Mouse (Mus musculus) G1E (cell line): ENCODE results near the gene Figla.

Experiments used
- CTCF ChIP-seq: IDR thresholded peaks from 2 replicates; pipeline ENCODE4 v1.5.1; 2012; ENCODE audit warnings: low read depth, low read length, inconsistent platforms, mixed read lengths
- GATA1 ChIP-seq: IDR thresholded peaks from 2 replicates; pipeline ENCODE4 v1.6.1; 2012; ENCODE audit warnings: borderline replicate concordance, low read length, inconsistent platforms, mixed read lengths
- GATA2 ChIP-seq: IDR thresholded peaks from 2 replicates; pipeline ENCODE4 v1.6.1; 2012; ENCODE audit warnings: low read depth, low read length, inconsistent platforms, borderline replicate concordance
- TAL1 ChIP-seq: conservative IDR thresholded peaks from 2 replicates; pipeline ENCODE4 v1.6.1; 2012; ENCODE audit warnings: low read depth, low read length, inconsistent platforms, mixed read lengths

- TF ChIP-seq CTCF (no peak), TAL1 (no peak), GATA1 (no peak), GATA2 (no peak)
Measured at GRCm38 (mm10) chr6:86062226-86062625, 46.3 kb downstream of the Figla start.
